Mouse (Mus musculus) B cell, adult 2 months (primary cell): ENCODE measurements around the gene Gli1.

Experiments used
- DNase-seq, 2 experiments: peaks; one replicate each; pipeline ENCODE4 v3.0.0; 2022

Gli1 gene

DNA sequence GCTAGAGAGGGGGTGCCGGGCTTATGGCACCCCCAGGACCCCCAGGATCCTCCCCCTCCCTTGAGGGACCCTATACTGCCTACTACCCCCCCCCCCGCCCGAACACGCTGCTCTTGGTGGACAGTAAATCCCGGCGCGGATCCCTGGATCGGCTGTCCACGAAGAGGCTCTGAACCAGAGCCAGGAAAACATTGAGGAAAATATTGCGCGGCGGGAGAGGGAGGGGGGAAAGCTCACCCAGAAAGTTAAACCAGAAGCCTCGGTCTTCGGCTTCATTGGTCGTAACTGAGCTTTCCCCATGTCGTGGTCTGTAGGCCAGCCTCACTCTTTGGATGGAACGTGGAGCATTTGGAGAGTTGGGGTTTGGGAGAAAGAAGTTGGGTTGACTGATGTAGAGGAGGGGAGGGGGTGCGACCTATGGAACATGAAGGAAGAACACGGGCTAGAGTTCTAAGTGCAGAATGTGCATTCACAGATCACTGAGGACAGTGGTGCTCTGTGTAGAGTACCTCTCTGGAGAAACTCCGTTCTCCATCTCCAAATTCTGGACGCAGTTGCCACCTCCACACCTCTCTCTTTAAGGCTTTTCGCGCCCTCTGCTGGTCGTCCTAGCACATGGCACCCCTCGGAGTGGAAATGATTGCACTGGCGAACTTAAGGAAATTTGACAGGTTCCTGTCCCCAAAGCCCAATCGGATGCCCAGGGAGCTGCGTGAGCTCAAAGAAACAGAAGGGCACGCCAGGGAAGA, at the start of gene Gli1:
TSS of gene Gli1 (minus strand) at position 84 of the 749 bp plus-strand sequence.
- DNase-seq: peak; percentile 86 to 87

GRCm38 (mm10) chr10:127381743-127382134, 40.0 kb upstream of the Gli1 start:
- no peak for DNase-seq

DNA sequence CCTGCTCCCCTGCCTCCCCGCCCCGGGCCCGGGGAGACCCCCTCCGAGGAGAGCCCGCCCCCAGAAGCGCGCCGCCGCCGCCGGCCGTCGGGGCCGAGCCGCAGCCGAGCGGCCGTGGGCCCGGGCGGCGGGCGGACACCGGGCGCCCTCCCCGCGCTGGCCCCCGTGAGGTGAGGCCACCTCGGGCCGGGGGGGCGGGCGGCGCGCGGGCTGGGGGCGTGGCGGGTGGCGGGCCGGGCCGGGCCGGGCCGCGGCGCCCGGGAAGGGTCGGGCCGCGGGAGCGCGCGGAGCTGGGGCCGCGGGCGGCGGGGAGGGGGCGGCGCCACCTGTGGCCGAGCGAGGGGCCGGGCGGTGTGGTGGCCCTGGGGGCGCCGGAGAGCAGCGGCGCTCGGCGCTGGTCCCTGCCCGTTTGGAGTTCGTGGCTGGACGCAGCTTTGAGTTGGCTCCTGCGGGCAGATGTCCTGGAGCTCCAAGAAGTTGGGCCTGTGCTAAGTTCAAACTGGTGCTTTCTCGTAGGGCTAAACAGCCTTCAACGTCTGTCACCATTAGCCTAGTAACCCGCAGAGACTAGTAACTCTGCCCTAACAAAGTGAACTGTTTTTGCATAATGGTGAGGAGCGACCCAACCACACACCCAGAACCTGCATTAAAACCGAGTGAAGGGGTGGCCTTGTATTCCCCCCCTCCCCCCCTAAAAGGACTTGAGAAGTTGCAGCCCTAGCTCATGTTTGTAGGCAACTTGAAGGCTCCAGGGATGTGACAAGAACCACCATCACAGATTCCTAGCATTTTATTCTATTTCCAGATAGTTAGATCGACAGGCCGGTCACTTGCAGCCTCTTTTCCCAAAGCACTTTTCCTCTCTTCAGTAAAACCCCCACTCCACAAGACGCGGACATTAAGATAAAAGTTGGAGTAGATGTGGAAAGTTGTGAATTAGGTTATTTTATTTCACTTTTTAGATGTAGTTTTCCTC, 39.3 kb upstream of the Gli1 start:
- DNase-seq: peak; percentile 57 to 66

DNA sequence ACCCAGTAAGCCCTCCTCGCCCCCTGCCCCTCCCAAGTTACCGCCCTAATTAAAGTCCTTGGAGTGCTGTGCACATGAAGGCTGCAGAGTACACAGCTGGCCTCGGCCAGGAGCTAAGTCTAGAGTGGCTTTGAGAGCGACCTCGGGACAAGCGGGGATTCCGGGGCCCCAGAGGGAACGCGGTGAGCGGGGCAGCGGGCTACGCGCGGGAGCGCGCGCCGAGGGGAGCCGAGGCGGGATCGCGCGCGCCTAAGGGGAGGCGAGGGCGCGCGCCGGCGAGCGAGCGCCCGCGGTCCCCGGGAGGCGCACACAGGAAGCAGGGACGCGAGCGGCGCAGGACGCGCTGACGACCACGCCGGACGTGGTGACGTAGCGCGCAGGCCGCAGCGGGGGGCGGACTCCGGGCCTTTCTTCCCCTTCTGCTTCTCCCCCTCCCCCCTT, 38.5 kb upstream of the Gli1 start, which contains the start of gene R3hdm2:
TSS of gene R3hdm2 (plus strand) at position 77 of the 441 bp plus-strand sequence.
- DNase-seq: peak; percentile 95 to 96

- no peak for DNase-seq
Observed at GRCm38 (mm10) chr10:127379654-127380053, 37.9 kb upstream of the Gli1 start.

GRCm38 (mm10) chr10:127377700-127378099, 35.9 kb upstream of the Gli1 start:
- DNase-seq: no peak

- DNase-seq: no peak
Observed at GRCm38 (mm10) chr10:127371023-127371422, 29.2 kb upstream of the Gli1 start.

GRCm38 (mm10) chr10:127369834-127370820, 28.4 kb upstream of the Gli1 start, which contains the start of gene Inhbc:
TSS of gene Inhbc (minus strand) at chr10:127370431.
- no peak for DNase-seq

- no peak for DNase-seq
Observed at GRCm38 (mm10) chr10:127368273-127368672, 26.5 kb upstream of the Gli1 start.

DNA sequence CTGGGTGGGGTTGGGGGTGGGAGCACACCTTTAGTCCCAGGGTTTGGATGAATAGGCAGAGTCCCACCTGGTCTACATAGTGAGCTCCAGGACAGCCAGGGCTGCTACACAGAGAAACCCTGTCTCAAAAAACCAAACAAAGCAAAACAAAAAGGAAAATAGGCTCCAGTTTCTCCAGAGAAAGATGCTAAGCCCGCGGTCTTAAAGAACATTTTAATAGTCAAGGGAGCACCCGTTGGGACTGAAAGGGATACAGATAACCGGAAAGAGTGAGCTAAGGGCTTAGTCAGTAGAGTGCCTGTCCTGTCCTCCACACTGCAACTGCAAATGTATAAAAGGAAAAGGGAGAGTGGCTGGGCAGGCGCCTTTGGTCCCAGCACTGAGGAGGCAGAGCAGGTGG, 25.3 kb upstream of the Gli1 start:
- no peak for DNase-seq

DNA sequence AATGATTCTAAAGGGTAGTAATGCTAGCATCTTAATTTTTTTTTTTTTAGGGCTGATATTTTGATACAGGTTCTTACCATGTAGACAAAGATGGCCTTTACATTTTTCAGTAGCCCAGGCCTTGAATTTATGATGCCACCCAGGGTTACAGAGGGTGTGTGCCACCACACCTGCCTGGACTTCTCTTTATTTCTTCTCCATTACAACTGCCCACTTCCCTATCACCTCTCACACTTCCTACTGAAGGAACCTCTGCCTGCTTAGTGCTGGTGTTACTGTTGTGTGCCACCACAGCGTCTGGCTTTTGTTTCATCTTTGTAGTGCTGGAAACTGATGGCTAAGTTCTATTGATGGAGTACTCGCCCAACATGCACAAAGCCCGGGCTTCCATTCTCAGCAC, 18.9 kb upstream of the Gli1 start:
- DNase-seq: no peak

DNA sequence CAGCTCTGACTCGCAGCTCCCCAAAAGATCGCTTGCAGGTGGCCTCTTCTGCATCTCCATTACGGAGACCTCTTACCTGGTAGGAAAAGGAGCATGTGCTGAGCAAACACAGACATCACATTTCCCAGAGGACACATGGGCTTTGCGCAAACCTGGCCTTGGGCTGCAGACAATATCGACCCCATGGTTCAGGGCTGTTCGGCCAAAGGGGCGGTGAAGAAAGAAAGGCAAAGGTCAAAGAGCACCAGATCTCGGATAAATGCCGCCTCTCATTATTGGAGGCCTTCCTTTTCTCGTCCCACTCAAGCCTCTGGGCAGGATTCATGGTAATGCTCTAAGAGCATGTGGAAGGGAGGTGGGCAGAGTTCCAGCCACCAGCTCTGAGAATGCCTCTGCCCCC, 13.6 kb upstream of the Gli1 start:
- no peak for DNase-seq

DNA sequence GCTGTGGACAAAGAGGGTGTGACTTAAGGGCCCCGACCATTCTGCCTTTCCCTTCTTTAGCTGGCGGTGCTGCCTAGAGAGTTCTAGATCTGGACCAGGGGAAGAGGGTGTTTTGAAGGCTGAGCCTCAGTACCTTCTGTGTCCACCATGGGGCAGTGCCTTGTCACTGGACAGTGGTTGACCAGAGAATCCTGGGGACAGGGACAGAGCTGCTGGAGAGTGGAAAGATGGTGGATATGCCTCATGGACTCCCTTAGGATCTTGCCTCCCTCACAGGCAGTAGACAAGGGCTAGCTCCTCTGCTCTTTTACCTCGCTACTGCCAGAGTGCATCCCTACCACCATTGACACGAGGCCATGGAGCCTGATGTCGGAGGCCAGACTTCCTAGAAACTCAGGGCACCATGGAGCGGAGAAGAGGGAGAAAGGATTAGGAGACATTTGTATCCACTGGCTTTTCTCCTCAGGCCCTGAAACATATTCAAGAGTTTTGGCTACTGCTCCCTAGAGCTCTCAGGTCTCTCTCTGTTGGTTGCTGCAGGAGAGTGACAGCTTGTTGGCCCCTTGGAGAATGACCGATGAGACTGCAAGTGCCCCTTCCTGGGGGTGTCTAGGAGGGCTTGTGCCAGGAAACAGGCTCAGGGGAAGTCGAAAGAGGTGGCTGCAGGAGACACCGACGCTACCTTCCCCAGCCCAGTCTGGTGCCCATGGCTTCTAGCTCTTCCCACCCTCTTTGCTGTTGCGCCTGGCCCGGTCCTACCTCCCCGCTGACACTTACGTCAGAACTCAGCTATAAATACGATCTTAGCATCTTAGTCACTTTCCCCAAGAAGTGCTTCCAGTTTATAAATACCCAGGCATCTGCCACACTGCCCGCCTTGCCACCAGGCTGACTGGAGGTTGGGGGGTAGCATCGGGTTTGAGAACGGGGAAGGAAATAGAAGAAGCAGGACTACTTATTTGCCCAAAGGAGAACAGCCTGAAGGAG, 12.4 kb upstream of the Gli1 start, which contains the start of gene Inhbe:
TSS of gene Inhbe (minus strand) at position 503 of the 987 bp plus-strand sequence.
- no peak for DNase-seq

- no peak for DNase-seq
Observed at GRCm38 (mm10) chr10:127352766-127353165, 11.0 kb upstream of the Gli1 start.

DNA sequence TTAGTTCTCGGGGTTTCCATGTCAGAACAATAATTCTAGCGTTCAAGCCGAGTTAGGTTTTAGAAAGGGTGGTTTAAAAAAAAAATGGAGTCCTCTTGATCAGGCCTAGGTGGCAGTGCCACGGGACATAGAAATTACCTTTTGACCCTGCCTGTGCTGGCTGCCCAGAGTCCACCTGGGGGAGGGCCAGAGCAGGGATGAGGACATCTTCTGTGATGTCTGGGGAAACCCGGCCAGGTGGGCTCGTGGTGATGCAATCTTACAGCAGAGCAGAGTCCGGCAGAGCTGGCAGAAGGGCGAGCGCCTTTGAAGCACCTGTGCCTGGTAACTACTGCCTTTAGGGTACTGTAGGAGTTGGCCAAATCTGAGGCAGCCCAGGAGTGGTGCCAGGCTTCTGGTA, 10.4 kb upstream of the Gli1 start:
- no peak for DNase-seq

GRCm38 (mm10) chr10:127351719-127352118, 9.9 kb upstream of the Gli1 start:
- DNase-seq: no peak

DNA sequence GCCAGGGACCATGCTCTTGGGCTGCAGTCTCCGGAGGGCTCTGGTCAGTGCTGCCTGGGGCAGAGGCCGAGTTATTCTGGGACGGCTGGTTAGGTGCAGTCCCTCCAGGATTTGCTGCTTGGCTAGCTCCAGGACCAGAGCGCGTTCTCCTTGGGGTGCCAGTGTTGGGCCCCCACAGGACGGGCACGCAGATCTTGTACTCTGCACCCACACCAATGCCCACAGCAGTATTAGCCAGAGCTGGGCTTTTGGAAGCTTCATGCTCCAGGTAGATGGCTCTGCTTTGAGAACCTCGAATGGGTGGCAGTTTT, 9.5 kb upstream of the Gli1 start:
- DNase-seq: no peak

DNA sequence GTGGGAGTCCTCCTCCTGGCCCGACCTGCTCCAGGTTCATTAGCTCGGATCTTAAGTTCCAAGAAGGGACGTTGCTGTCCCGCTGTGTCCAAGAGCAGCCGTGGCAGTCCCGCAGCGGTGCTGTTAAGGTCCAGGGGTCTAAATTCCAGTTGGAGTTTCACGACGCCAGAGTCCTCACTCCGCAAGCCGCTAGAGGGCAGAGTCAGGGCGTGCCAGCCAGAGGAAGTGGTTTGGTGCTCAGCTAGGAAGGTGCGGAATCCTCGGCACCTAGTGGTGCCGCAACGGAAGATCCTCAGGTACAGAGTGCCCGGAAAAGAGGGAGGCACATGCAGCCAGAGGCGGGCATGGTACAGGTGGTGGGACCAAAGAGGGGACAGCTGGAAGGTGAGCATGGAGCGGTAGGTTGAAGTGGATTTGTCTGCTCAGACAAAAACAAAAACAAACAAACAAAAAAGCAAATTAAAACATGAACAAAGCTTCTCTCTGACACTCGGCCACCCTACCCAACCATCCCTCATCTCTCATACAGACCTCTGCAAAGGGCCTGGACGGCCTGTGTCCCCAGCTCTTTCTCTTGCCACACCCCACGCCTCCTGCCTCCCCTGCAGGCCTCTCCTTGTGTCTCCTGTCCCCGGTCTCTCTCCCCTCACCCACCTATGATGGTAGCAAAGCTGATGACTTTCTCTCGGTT, 9.0 kb upstream of the Gli1 start:
- DNase-seq: peak; percentile 71 to 72

DNA sequence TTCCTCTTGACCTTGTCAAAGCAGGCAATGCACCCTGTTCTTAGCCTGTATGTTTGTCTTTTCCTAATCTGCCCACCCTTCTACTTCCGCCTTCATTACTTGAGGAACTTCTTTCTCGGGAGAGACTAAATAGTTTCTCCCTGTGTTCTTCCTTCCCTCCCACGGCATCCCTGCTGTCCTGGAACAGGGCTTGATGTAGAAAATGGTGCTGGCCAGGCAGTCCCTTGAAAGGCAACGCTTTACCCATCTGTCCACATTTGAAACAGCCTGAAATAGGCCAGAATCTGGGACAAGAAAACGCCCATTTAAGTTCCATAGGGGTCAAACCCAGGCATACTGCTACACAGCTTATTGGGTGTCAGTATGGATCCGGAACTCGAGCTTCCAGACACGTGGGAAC, 8.0 kb upstream of the Gli1 start:
- no peak for DNase-seq

DNA sequence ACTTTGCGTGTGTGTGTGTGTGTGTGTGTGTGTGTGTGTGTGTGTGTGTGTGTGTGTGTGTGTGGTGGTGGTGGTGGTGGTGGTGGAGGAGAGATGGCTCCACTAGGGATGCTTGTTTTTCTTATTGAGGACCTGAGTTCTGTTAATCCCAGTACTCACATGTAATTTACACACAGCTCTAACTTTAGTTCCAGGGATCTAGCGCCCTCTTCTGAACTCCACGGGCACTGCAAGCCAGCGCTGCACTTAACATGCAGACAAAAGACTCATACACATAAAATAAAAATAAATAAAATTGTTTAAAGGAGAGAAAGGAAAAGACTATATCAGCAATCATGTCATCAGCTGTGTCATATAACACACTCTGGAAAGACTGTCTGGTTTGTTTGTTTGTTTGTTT, 7.2 kb upstream of the Gli1 start:
- peak; percentile 48 to 57 for DNase-seq

DNA sequence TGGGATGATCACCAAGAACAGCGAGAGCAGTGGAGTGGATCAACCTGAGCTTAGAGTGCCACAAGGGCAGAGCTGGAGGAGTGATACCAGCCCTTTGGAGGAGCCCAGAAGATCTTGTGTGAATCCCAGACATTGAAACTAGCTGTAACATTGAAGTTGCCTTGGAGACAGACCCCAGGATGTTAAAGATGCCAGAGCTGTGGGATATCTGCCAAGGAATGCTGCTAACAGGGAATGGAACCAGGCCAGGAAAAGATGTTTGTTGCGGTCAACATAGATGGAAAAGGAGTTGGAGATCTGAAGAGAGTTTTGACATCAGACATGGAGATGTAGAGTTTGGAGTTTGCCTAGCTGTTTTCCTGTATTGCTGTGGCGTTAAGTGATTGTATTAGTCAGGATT, 4.4 kb upstream of the Gli1 start:
- DNase-seq: no peak
